Mouse (Mus musculus): ENCODE data around the gene Sh3bp5l.
A peak's percentile ranks its signal among the peaks of the same experiment; 100 is the strongest.

DNA sequence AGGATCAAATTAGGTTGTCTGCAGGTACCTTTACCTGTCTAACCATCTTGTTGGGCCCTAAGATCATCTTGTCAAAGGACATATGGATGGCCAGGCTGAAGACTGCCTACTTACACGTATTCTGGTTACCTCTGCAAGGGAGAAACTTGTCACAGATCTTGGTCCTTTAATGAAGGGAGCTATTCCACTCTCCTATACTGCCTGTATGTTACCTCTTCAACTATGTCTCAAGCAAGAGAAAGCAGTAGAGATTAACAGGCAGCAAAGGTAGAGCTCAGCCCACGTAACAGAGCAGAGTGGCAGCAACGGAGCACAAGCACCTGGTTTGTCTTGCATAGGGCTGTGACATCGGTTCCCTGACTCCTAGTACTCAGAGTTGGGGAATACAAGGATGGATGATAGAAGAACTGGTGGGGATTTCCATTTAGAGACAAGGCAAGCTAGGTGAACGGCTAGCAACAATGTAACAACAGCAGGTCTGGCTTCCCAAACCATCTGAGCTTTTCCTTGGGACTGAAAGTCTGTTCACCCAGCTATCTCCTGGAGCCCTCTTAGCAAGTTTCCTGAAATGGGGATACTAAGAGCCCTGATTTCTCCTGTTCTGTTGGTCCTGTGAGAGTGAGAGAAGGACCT lies 14.9 kb upstream of the Sh3bp5l start:
- TF ChIP-seq CTCF (IDR thresholded peaks at IDR 0.05; ENCODE audit: extremely low read depth, insufficient read depth, low read length), result no peak
- peak; percentile 5; the same call in 1 of the 2 replicates for TF ChIP-seq POLR2A (IDR thresholded peaks at IDR 0.05; ENCODE audit: extremely low read depth, insufficient read depth, low read length)
